Mouse (Mus musculus) stomach, embryonic 14.5 days (tissue): ENCODE data around the gene Ms4a12. TPM values are rescaled to one million over a fixed set of nuclear protein-coding genes. Genes with fewer than 3 reads are reported as not detected.
"Not testable (repeated sequence)": the region's sequence is repeated elsewhere in the genome, so short reads cannot be mapped to it uniquely, and the experiment has no call there.

Experiments used
- ATAC-seq: fragments of 200-750 bp; cut with Nextera tagmentation; 2 replicates; pipeline ENCODE4 v1.8.0; 2017; ENCODE audit warnings: low read depth, moderate TSS enrichment; ENCODE audit not compliant: insufficient number of reproducible peaks, insufficient read depth, low FRiP score
- H3K27ac ChIP-seq: fragments of 300-500 bp; sonication (generic); 2 replicates; pipeline ENCODE4 v1.5.1; 2014; ENCODE audit warnings: mild to moderate bottlenecking, low read length, moderate library complexity, mixed read lengths
- H3K27me3 ChIP-seq: fragments of 300-500 bp; sonication (generic); 2 replicates; pipeline ENCODE4 v1.6.1; 2014; ENCODE audit warnings: low read length, control low read depth, mixed read lengths; ENCODE audit not compliant: control insufficient read depth, insufficient read depth
- H3K36me3 ChIP-seq: fragments of 300-500 bp; sonication (generic); 2 replicates; pipeline ENCODE4 v1.6.1; 2014; ENCODE audit warnings: mild to moderate bottlenecking, control low read depth, low read length, moderate library complexity, mixed read lengths; ENCODE audit not compliant: control insufficient read depth, insufficient read depth
- H3K4me1 ChIP-seq: fragments of 300-500 bp; sonication (generic); 2 replicates; pipeline ENCODE4 v1.6.1; 2014; ENCODE audit warnings: low read length, control low read depth, mixed read lengths; ENCODE audit not compliant: control insufficient read depth, insufficient read depth
- H3K4me2 ChIP-seq: fragments of 300-500 bp; sonication (generic); replicated peaks from 2 replicates; pipeline ENCODE4 v1.6.1; 2014; ENCODE audit warnings: low read depth, low read length, control low read depth
- H3K4me3 ChIP-seq: fragments of 300-500 bp; sonication (generic); 2 replicates; pipeline ENCODE4 v1.5.1; 2014; ENCODE audit warnings: low read depth, low read length, control low read depth
- H3K9ac ChIP-seq: fragments of 300-500 bp; sonication (generic); replicated peaks from 2 replicates; pipeline ENCODE4 v1.6.1; 2014; ENCODE audit warnings: low read depth, mild to moderate bottlenecking, control low read depth, low read length, moderate library complexity, mixed read lengths
- H3K9me3 ChIP-seq: fragments of 300-500 bp; sonication (generic); 2 replicates; pipeline ENCODE4 v1.6.1; 2016; ENCODE audit warnings: low read depth, low read length, control low read depth; ENCODE audit not compliant: control insufficient read depth
- WGBS: fragments of 180-500 bp; shearing (Covaris S2); extraction: QIAGEN DNeasy Blood & Tissue Kit; methylation state at CpG from one replicate; pipeline ENCODE4 v1.1.7; 2014; 5-methylcytosine and 5-hydroxymethylcytosine counted together
- polyA plus RNA-seq: library from polyadenylated mRNA; unstranded; fragments of >200 nt; fragmentation: Nextera tagmentation; extraction: Ambion mirVana; gene quantifications from 2 replicates; pipeline ENCODE4 v1.2.1, GENCODE M21; 2014

Ms4a12 gene
- not detected in 2 replicates for polyA plus RNA-seq

- H3K4me2 ChIP-seq, result no peak within 1 kb of the TSS
- no peak for ATAC-seq
- H3K9ac ChIP-seq, result no peak within 1 kb of the TSS
- no peak within 1 kb of the TSS for H3K4me3 ChIP-seq
- no peaks in the 10 kb centered on the region for H3K27me3 ChIP-seq
- H3K9me3 ChIP-seq, result no peaks in the 10 kb centered on the region
- H3K4me1 ChIP-seq, result no peaks in the 10 kb centered on the region
- H3K27ac ChIP-seq, result no peak within 1 kb of the TSS
- WGBS, result 67% methylated on average over 5 of the region's 5 CpGs
- no peaks in the 10 kb centered on the region for H3K36me3 ChIP-seq
Observed at GRCm38 (mm10) chr19:11232348-11232747, at the start of gene Ms4a12. Gene Ms4a12, minus strand, starts transcription at chr19:11232448.

GRCm38 (mm10) chr19:11280223-11280622, 48.0 kb upstream of the Ms4a12 start:
- ATAC-seq, result no peak
- Histone ChIP-seq H3K36me3 (no peaks in the 10 kb centered on the region), H3K9ac (no peak overlapping the region), H3K4me2 (no peak overlapping the region), H3K4me1 (peaks cover 6% of the 10 kb centered on the region; the same call in 1 of the 2 replicates), H3K9me3 (no peaks in the 10 kb centered on the region), H3K27ac (no peak overlapping the region), H3K4me3 (no peak overlapping the region), H3K27me3 (no peaks in the 10 kb centered on the region)
- WGBS, result 80% methylated on average over 3 of the region's 3 CpGs

DNA sequence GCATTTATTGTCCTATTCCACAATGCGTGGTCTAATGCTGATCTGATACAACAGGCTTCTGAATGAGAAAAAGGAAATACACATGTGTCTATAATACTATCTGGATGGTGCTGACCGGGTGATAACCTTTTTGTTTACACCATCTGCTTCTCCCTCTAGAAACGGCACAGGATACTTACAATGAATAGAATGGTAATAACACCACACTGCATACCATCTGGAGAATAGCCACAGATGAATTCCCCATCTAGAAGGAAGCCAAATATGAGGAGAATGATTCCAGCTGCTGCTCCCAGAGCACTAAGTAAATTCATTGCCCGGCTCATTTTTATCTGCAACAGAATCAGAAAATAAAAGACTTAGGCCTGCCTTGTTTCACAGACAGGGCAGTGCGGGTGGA, 44.2 kb upstream of the Ms4a12 start:
- no peaks in the 10 kb centered on the region for H3K27me3 ChIP-seq
- no peaks in the 10 kb centered on the region for H3K36me3 ChIP-seq
- H3K27ac ChIP-seq, result no peak overlapping the region
- no peak overlapping the region for H3K9ac ChIP-seq
- no peak overlapping the region for H3K4me3 ChIP-seq
- ATAC-seq, result peak; percentile 67; the same call in 1 of the 2 replicates
- H3K4me2 ChIP-seq, result no peak overlapping the region
- 17% methylated on average over 5 of the region's 5 CpGs for WGBS
- H3K9me3 ChIP-seq, result no peaks in the 10 kb centered on the region
- peaks cover 6% of the 10 kb centered on the region; the same call in 1 of the 2 replicates for H3K4me1 ChIP-seq

- WGBS, result 73% methylated on average over 4 of the region's 4 CpGs
- no peak overlapping the region for H3K27ac ChIP-seq
- H3K9me3 ChIP-seq, result no peaks in the 10 kb centered on the region
- no peak overlapping the region for H3K9ac ChIP-seq
- H3K27me3 ChIP-seq, result no peaks in the 10 kb centered on the region
- no peaks in the 10 kb centered on the region for H3K36me3 ChIP-seq
- H3K4me3 ChIP-seq, result no peak overlapping the region
- no peak overlapping the region for H3K4me2 ChIP-seq
- H3K4me1 ChIP-seq, result no peaks in the 10 kb centered on the region
- no peak for ATAC-seq
Observed at GRCm38 (mm10) chr19:11266956-11267355, 34.7 kb upstream of the Ms4a12 start.

GRCm38 (mm10) chr19:11266052-11266845, 34.0 kb upstream of the Ms4a12 start, which contains the start of gene Ms4a1:
Gene Ms4a1, minus strand, starts transcription at chr19:11266241.
- no peak for ATAC-seq
- 84% methylated on average over 8 of the region's 8 CpGs for WGBS
- no peaks in the 10 kb centered on the region for H3K27me3 ChIP-seq
- no peak within 1 kb of the TSS for H3K9ac ChIP-seq
- no peaks in the 10 kb centered on the region for H3K9me3 ChIP-seq
- no peaks in the 10 kb centered on the region for H3K4me1 ChIP-seq
- H3K4me2 ChIP-seq, result no peak within 1 kb of the TSS
- H3K36me3 ChIP-seq, result no peaks in the 10 kb centered on the region
- no peak within 1 kb of the TSS for H3K27ac ChIP-seq
- no peak within 1 kb of the TSS for H3K4me3 ChIP-seq

DNA sequence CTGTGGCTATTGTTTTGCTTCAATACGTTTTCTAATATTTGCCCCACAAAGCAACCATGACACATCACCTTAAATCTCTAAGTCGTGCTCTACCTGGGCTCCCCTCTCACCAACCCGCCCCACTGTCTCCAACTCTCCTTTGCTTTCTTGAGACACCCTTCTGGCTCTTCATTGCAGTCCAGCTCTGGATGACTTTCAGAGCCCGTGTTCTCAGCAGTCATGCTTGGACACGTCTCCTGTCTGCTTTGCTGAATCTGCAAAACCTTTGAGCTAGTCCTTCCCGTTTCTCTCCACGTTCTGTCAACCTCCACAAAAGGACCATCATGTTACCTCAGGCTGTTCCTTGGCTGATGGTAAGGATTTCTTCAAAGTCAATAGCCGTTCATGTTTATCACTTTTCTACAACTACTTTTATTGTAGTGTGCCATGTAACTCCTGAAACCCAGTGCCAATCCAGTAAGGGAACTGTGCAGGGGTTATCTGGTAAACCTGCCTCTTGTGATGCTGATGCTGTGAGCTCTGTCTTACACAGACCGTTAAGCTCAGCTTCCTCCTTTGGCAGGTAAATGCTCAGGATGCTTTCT, 32.4 kb upstream of the Ms4a12 start:
- Histone ChIP-seq H3K27ac (no peak overlapping the region), H3K36me3 (no peaks in the 10 kb centered on the region), H3K27me3 (no peaks in the 10 kb centered on the region), H3K4me3 (no peak overlapping the region), H3K9me3 (no peaks in the 10 kb centered on the region), H3K4me2 (no peak overlapping the region), H3K4me1 (no peaks in the 10 kb centered on the region), H3K9ac (no peak overlapping the region)
- no peak for ATAC-seq
- WGBS, result 81% methylated on average over 9 of the region's 9 CpGs

DNA sequence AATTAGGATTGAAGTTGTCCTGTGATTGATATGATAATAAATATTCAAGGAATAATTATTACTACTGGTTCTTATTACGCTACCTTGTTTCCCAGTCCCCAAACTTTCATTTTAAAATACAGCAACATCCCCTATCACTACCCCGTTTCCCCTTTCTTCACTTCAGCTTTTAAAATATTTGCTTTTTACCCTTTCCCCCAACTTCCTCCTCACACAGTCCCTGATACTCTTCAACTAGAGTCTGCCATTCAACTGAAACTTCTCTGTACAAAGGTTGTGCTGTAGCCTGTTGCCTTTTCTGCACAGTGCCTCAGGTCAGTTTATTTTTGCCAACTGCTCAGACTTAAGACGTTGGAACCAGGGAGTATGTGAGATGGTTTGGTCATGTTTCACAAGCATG, 31.3 kb upstream of the Ms4a12 start:
- Histone ChIP-seq H3K27me3 (no peaks in the 10 kb centered on the region), H3K36me3 (no peaks in the 10 kb centered on the region), H3K4me3 (no peak overlapping the region), H3K4me2 (no peak overlapping the region), H3K9ac (no peak overlapping the region), H3K4me1 (no peaks in the 10 kb centered on the region), H3K9me3 (no peaks in the 10 kb centered on the region), H3K27ac (no peak overlapping the region)
- ATAC-seq, result no peak
- WGBS, result 66% methylated on average over 3 of the region's 3 CpGs

- H3K4me3 ChIP-seq, H3K4me1 ChIP-seq, H3K9ac ChIP-seq, H3K27ac ChIP-seq, H3K9me3 ChIP-seq, H3K27me3 ChIP-seq, ATAC-seq, H3K4me2 ChIP-seq, H3K36me3 ChIP-seq: not testable (repeated sequence)
- 55% methylated on average over 4 of the region's 4 CpGs for WGBS
Observed at GRCm38 (mm10) chr19:11262932-11263331, 30.7 kb upstream of the Ms4a12 start.
